Comparison of ENCODE assay signal across 10 mouse cellular contexts in genomic region chr16:44695859-44696620, GRCm38 (mm10). TPM values are rescaled to one million over a fixed set of nuclear protein-coding genes. Genes with fewer than 3 reads are reported as not detected.
DNase-seq lines count a peak whose midpoint lies in the region; ATAC-seq lines count a peak whose summit lies in the region.
"Had no signal": no experiment of that assay in that cellular context is flagged by ENCODE, and none has a peak within 500 bp of the region (broad histone marks: within the 10 kb centered on the region; RNA-seq: fewer than 3 reads in every experiment).

No protein-coding gene starts in this region.

- H3K9ac ChIP-seq in intestine, embryonic 15.5 days: no peak overlapping the region
- no peak overlapping the region for H3K9ac ChIP-seq in stomach, embryonic 14.5 days (replicated peaks; ENCODE audit: low read depth, low read length)

- H3K4me3 ChIP-seq in intestine, embryonic 15.5 days (replicated peaks): no peak overlapping the region
- H3K4me3 ChIP-seq in stomach, embryonic 14.5 days (ENCODE audit: low read depth, low read length): no peak overlapping the region

- H3K4me1 ChIP-seq in intestine, embryonic 15.5 days (replicated peaks): 0 out of 2 replicates have a peak, but pooled peaks cover 16% of the 10 kb centered on the region
- H3K4me1 ChIP-seq in stomach, embryonic 14.5 days (ENCODE audit: control insufficient read depth, insufficient read depth, low read length): peaks cover 22% of the 10 kb centered on the region

- H3K4me2 ChIP-seq in intestine, embryonic 15.5 days (replicated peaks): no peak overlapping the region
- H3K4me2 ChIP-seq in stomach, embryonic 14.5 days (replicated peaks; ENCODE audit: low read depth, low read length): 0 out of 2 replicates have a peak overlapping the region, but pooled peaks have one; percentile 12

- ATAC-seq in intestine, embryonic 15.5 days: peak; percentile 79
- peak; percentile 89 for ATAC-seq in stomach, embryonic 14.5 days (ENCODE audit: insufficient number of reproducible peaks, insufficient read depth, low FRiP score, low read depth)

- H3K27me3 ChIP-seq in intestine, embryonic 15.5 days (replicated peaks): no peaks in the 10 kb centered on the region
- no peaks in the 10 kb centered on the region for H3K27me3 ChIP-seq in stomach, embryonic 14.5 days (ENCODE audit: control insufficient read depth, insufficient read depth, low read length)

- peak overlapping the region; percentile 69 for H3K27ac ChIP-seq in intestine, embryonic 15.5 days
- H3K27ac ChIP-seq in stomach, embryonic 14.5 days (ENCODE audit: low read length): peak overlapping the region; percentile 85
- H3K27ac ChIP-seq: macrophage had no signal

- H3K9me3 ChIP-seq in intestine, embryonic 15.5 days: no peaks in the 10 kb centered on the region
- H3K9me3 ChIP-seq in stomach, embryonic 14.5 days (ENCODE audit: control insufficient read depth, low read depth, low read length): no peaks in the 10 kb centered on the region

- peak; percentile 78 for DNase-seq in kidney, postnatal 10 days
- no peak for DNase-seq in kidney, adult 18-20 months
- DNase-seq in gastrocnemius, postnatal 25 days: peak; percentile 21
- DNase-seq in B cell, adult 2 months: no peak
- DNase-seq in cerebellum, adult 9-10 months: no peak
- DNase-seq in right cerebral cortex, postnatal 36 days (ENCODE audit: low spot score in 2 of 2): no peak
- DNase-seq: right cerebral cortex, adult 18-20 months had no signal

- no peaks in the 10 kb centered on the region for H3K36me3 ChIP-seq in intestine, embryonic 15.5 days
- no peaks in the 10 kb centered on the region for H3K36me3 ChIP-seq in stomach, embryonic 14.5 days (ENCODE audit: control insufficient read depth, insufficient read depth, low read length)

- WGBS in intestine, embryonic 15.5 days: 31% methylated on average over 12 of the region's 12 CpGs
- WGBS in stomach, embryonic 14.5 days: 25% methylated on average over 12 of the region's 12 CpGs

RNA-seq across cellular contexts. Expression of gene Nepro, which starts 28.1 kb away (rescaled TPM):
- 1 to 10 TPM; 3.2 to 4.3 TPM for total RNA-seq in gastrocnemius, postnatal 25 days (2021)
- polyA plus RNA-seq in intestine, embryonic 15.5 days (2015; fragmentation: Nextera tagmentation; extraction: Ambion mirVana): 7.6 and 8.2 TPM in 2 replicates
- polyA plus RNA-seq in stomach, embryonic 14.5 days (2014; fragmentation: Nextera tagmentation; extraction: Ambion mirVana): 9.3 and 10.0 TPM in 2 replicates

RNA-seq across cellular contexts. Expression of gene Gtpbp8, which starts 50.1 kb away (rescaled TPM):
- total RNA-seq in gastrocnemius, postnatal 25 days (2021): 10 to 100 TPM in 1 of 2 experiments, 1 to 10 TPM in 1; 9.7 to 10.9 TPM
- 30.0 and 35.0 TPM in 2 replicates for polyA plus RNA-seq in intestine, embryonic 15.5 days (2015; fragmentation: Nextera tagmentation; extraction: Ambion mirVana)
- 27.9 and 29.4 TPM in 2 replicates for polyA plus RNA-seq in stomach, embryonic 14.5 days (2014; fragmentation: Nextera tagmentation; extraction: Ambion mirVana)

Comparison
In these comparisons a context has a peak if more than half of its experiments do, and no peak if none do; other contexts are left out.
1. DNase-seq: peak in kidney, postnatal 10 days (single experiment) and gastrocnemius, postnatal 25 days (single experiment); none in kidney, adult 18-20 months (single experiment), B cell, adult 2 months (0 of 2), cerebellum, adult 9-10 months (single experiment) and right cerebral cortex, postnatal 36 days (0 of 2).